Mouse (Mus musculus) kidney, postnatal 4 days (tissue): ENCODE measurements around the gene Gpr183.
A peak's percentile ranks its signal among the peaks of the same experiment; 100 is the strongest.

Source experiments
- DNase-seq, 2 experiments: peaks; one replicate each; pipeline ENCODE4 v3.0.0; 2021; ENCODE audit warnings: mixed read lengths in 2 of 2

Gene Gpr183

DNA sequence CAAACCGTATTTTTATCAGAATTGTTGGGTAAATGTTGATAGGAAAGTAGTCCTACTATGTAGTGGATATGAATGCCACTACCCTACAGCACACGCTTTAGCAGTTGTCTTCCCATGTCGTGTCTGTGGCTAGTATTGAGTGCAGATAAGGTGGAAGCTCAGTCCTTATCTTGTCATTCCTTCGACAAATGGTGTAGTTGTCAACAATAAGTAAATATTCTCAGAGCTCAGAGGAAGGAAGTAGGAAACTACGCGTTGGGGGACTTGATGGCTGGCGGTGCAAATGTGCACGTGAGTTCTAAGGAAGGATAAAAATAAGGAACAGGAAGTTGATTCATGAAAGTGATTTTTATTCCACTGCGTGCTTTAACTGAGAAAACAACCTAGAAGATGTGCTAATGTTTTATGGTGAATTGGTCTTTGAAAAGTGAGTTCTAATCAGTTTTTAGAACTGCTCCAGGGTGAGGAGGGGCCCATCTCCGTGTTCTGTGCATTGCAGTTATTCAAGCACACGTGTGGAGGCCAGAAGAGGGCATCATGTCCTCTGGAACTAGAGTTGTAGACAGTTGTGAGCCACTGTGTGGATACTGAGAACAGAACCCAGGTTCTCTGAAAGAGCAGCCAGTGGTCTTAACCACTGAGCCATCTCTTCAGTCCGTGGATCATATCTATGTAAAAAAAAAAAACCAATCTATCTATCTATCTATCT, 35.6 kb downstream of the Gpr183 start:
- DNase-seq = no peak

DNA sequence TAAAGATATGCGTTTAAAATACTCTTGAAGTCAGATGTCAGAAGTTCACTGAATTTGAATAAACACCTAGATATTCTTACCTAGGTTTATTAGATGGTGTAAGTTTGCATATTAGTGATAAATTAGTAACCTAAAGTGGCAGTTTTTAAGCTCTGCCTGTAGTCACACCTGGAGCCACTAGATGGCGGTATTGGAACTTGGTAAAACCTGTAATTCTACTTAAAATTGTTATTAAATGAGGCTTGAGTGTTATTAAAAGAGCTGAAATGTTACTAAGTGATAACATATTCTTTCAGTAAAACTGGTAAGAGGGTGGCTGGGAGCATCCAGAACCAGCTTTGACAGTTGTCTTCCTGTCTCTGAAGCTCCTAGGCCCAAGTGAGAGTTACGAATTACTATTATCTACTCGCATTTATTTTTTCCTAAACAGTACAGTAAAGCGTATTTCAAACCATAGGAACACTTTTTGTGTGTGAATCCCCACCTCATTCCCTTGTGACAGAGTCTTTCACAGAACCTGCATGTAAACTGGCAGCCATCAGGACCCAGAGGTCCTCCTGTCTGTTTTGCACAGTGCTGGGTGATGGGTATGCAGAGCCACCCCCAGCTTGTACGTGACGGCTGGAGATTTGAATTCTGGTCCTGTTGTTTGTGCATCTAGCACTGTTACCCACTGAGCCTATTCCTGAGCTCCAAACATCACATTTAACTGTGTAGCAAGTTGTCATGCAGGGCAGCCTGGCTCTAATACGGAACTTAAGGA, 36.4 kb downstream of the Gpr183 start:
- peak; percentile 76 to 77 for DNase-seq

DNA sequence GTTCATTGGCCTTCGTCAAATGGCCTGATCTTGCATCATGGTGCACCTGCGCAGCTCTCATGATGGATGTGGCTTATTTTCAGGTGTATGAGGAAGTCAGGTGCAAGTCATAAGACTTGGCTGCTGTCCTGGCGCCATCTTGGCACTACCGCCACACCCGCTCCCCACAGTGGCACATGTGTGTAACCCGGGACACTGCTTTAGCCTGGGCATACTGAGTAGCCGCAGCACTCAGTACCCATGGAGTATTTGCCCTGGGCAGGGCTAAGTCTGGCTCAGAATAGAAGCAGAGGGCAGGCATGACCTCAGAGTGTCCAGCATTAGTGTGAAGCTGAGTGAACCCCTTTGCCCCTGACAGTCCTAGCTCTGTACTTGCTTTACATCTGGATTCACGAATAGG, 37.5 kb downstream of the Gpr183 start:
- no peak for DNase-seq

DNA sequence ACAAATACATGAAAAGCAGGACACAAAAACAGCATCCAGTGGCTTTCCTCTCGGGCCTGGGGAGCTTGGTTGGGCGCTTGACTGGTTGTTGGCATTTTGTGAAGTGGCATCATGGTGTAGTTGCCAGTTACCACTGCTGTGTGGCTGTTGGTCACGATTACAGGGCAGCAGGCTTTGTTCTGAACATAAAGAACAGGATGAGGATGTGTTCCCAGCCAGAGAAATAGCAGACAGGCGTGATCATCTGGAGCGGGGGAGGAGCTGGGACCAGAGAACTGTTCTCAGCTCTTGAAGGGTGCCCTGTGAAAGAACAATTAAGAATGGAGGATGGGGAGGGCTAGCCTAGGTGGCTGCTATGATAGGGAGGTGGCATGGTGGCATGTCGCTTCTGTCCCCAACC, 38.1 kb downstream of the Gpr183 start:
- DNase-seq = no peak

DNA sequence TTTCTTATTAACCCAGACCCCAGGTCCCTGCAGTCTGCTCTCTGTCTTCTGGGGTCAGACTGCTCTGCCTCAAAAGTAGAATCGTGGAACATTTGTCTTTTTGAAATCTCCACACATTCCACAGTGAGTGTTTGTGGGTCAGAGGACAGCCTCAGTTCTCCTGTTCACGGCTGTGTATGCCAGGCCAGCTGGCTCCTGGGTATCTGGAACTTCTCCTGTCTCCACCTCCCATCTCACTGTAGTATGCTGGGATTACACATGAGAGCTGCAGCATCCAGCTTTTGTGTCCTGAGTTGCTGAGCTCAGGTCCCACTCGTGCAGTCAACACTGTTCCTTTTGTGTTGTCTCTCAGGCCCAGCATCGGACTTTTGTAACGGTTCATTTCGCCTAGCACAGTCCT, 40.1 kb downstream of the Gpr183 start:
- DNase-seq = no peak

DNA sequence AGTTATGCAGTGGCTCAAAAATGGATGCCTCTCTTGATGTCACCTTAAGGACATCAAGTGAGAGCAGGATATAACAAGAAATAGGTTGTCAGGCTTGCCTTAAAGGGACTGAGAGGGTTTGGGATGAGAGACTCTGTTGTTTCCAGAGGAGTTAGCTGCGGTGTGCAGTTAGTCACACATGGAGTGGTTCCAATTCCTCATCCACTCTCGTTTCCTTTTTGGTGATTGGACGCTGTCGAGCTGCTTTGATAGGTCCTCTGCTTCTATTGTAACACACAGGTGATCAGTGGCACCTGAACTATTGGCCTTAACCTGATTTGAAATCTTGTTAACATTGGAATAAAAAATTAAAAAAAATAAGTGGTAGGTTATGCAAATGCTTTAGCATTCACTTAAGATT, 42.3 kb downstream of the Gpr183 start:
- DNase-seq = no peak

DNA sequence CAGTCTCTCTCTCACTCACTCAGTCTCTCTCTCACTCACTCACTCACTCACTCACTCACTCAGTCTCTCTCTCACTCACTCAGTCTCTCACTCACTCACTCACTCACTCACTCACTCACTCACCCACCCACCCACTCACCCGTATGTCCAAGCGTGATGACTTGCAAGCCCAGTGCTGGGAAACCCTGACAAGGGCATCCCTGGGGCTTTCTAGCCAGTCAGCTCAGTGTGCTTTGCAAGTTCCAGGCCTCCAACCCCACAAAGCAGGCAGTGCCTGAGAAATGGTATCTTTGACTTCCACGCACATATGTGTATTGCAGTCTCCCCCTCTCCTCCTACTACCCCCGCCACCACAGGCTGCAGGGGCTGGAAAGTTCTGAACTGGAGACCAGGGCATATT, 43.0 kb downstream of the Gpr183 start:
- no peak for DNase-seq

DNA sequence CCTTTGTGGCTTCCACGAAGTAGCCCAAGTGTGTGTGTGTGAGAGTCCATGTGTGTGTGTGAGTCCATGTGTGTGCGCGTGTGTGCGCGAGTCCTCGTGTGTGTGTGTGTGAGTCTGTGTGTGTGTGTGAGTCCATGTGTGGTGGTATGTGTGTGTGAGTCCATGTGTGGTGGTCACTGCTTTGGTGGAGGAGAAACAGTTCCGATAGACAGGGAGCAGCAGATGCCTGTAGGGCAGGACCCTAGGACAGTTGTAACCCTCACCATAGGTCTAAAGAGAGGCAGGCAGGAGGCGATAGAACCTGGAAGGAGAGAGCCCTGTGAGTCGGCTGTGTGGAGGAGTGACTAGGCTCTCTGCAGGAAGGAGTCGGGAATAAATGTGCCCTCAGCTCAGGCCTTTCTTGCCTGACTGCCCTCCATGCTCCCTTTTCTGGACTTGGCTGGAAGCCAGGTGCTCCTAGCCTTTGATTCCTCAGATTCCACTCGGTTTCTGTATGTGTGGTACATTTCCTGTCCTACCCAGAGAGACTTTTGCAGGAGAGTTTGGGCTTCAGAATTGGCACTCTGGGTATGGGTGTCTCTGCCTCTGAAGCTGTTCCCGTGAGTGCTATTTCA, 44.4 kb downstream of the Gpr183 start:
- DNase-seq = peak; percentile 79 to 88

DNA sequence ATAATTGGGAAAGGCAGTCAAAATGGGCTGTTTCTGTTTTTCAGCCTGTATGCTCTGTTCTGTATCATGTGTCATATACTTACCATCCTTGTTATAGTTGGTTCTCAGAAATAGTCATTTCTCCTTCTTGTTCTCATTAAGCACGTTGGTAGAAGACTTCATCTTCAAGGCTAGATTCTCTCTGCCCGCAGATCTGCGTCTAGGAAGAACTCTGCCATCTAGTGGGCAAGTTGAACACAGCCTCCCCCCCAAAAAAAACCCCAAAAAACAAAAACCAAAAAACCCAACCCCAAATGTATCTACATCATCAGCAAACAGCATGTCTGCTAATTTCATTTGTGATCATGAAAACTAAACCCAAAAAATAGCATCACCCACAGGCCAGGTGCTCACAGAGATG, 45.2 kb downstream of the Gpr183 start:
- DNase-seq = peak in 1 of 2 experiments; percentile 38

DNA sequence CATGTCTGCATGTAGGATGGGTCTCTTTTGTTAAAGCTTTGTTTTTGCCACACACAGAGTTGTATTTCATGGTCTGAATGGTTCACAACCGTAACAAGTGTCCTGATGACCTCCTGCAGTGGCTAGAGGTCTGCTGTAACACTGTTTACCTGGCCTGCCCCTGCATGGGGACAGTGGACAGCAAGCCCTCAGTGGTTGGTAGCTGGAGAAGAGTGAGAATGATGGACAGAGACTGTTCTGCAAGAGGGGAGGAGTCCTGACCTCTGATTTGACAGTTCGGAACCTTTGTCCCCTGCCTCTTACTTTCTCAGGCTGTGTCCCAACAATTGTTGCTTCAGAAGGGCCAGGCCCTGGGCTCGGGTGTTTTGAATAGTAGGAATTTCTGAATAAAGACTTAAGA, 46.7 kb downstream of the Gpr183 start:
- no peak for DNase-seq

DNA sequence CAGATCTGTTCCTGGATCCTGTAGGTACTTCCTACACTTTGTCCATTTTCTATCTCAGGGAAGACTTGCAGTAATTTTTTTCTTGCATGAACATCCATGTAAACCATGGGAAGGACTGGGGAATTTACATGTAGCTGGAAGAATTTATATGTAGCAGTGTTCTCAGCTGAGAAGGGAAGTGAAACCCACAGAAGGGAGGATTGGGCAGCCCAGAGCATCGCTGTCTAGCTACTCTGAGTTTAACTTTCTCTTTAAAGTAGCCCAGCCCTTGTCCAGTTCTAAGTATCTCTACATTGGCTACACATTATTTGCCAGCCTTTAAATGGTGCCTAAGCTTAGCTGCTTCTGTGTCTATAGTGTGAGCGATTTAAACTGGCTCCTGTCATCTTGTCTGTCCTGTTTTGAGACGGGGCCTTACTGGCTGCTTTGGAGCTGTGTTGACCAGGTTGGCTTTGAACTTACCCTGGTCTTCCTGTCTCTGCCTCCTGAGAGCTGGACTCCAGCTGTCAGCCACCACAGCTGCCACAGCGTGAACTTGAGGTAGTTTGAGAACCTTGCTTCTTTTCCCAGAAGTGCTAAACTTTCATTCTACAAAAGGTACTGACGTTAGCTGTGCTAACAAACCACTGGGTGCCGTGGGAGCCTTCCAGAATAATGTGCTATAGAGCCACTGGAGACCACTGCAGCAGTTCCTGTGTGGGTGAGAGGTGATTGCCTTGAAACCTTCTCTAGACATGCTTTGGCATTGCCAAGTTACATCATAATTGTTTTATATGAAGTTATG, 48.5 kb downstream of the Gpr183 start:
- DNase-seq = no peak

DNA sequence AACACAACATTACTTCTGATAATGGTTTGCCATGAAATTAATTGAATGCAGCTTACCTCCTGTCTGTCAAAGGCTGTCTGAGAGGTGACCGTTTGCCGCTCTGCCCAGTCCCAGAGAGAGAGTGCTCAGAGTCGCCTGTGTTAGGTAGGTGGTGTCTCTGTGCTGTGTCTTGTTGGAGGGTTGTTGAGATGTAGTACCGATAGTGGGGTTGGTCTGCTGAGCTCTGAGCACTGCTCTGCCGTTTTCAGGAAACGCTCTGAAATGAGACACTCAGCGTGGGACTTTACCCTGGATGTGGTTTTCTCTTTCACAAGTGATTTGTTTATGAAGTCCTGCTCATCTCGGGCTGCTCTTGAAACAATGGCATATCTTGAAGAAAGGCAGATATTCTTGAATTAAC, 49.4 kb downstream of the Gpr183 start, which contains the start of gene Gpr18:
Gene Gpr18, minus strand, starts transcription at position 161 of the 400 bp plus-strand sequence.
- no peak for DNase-seq

DNA sequence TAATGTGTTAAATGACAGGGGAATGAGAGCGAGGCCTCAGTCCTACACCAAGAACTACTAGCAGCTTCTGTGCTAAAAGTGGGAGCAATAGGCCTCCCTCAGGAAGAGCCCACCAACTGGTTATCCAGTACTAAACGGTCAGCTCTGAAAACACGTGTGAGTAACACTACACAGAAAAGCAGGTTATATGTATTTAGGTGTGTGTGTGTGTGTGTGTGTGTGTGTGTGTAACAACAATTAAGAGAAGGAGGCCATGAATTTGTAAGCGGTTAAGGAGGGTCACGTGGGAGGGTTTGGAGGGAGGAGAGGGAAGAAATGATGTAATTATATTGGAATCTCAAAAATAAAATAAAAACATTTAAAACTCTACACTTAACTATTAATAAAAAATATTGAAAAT, 49.9 kb downstream of the Gpr183 start:
- DNase-seq = no peak

DNA sequence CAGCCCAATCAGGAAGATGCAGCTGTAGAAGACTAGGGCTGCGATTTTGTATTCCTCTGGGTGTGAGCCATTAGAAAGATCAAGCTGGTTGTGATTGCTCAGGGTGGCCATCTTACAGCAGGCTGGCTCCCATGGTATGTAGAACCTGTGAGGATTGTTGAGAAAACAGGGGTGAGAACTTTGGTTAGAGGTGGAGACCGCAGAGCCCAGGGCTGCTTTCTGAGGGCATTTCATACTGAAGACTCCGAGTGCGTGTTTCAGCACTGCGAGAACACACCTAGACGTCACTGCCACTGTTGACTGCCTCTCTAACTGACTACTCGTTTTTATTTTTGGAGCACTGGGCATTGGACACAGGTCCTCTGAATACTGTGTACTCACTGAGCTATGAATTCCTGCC, 52.5 kb downstream of the Gpr183 start:
- DNase-seq = no peak

DNA sequence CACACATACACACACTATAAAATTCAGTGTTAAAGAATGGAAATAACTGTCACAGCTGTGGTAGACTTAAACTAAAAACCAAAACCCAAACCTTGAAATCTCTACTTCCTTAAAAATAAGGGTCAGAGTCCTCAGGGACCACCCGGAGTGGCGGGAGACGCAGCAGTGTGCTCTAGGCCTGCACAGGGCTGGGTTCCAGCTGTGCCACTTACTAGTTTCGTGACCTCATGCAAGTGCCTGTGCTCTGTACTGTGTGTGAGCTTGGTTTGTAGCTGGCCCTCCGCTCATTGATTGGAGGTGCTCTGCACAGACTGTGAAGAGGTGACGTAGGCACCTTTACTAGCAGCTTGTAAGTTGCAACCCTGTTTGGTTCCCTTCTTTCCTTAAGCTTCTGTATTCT, 55.1 kb downstream of the Gpr183 start:
- no peak for DNase-seq

DNA sequence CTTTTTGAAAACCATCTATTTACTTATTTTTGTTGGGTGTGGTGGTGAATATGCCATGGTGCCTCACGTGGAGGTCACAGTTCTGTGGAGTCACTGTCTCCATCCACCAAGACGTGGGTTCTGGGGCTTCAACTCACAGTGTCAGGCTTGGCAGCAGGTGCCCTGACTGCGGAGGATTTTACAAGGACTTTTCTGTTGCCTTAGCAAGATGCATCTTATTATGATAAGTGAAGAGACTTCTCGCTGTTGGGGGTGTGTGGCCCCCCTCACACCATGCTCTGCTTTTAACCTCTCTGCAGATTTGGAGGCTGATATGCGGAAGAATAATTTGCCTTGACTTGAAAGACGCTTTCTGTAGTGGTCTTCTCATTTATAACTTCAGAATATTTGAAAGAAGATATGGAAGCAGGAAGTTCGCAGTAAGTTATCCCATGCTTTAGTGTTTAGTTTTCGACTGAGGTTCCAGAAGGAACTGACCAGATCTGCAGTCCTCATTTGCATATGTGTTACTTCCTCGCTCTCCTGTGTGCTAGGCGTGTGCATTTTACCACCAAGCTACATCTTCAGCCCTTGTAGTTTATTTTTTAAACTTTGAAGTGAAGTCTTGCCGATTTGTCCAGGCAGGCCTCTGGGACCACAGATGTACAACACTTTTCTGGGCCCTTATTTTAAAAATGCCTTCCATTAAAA, 57.9 kb downstream of the Gpr183 start:
- DNase-seq = no peak

DNA sequence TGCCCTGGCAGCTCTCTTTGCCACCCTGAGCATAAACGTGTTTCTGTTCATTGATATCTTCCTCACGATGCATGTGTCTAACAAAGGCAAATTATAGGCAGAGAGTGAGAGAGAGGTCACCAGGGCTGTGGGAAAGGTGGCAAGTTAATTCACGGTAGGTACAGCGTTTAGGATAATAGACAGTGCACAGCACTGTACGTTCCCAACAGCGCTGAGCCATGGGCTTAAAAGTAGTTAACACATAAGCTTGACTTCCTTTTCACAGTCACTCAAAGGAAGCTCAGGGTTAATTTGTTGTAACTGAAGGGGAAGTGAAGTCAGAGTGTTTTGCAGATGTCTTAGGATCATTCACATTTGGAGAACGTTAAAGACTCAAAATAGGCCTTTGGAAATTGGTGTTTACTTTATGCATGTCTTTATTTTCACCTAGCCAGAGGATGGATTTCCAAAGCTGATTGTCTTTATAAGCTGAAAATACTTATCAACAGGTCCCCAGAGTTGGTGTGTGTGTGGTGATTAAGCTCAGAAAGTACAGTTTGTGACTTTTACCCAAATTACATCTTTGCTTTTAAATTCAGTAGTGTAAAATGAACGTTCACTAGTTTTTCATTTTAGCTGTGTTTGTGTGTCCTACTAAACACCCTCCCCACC, 58.5 kb downstream of the Gpr183 start:
- no peak for DNase-seq

DNA sequence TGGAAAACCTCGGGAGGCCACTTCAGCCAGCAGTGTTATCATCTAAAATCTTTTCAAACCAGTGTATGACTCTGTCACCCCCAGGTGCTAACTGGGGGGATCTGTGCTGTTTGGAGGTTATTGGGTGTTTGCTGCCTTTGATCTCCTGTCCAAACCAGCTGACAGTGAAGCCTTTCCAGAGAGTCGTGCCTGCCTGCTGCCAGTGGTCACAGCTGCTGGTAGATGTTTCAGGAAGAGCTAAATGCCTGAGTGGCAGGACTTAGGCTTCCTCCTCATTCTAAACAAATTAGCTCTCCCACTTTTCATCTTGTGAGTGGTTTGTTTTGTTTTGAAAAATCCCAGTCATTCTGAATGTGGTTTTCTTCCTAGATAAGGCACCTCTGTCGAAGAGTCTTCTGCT, 60.2 kb downstream of the Gpr183 start:
- DNase-seq = no peak

DNA sequence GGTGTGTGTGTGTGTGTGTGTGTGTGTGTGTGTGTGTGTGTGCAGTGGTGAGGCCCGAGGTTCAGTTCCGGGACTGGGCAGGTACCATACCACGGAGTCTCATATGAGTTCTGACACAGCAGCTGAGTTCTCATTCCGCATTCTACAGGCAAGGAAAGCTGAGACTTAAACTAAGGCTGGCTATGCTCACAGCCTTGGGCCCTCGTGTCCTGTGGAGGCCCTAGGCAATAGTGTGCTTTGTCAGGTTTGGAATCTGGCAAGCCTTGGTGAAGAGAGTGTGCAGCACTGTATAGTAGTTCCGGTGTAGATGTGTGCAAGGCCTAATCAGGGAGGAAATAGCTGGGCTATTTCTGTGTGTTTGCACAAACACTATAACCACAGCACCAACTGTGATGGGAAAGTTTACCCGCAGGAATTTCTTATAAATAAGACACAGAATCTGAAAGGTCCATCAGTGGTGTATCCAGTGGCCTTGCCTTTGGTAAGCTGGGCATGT, 61.6 kb downstream of the Gpr183 start:
- no peak for DNase-seq
